Mouse (Mus musculus) heart, embryonic 16.5 days (tissue): ENCODE results near the gene Arl8b. TPM values are rescaled to one million over a fixed set of nuclear protein-coding genes. Genes with fewer than 3 reads are reported as not detected.
A peak's percentile ranks its signal among the peaks of the same experiment; 100 is the strongest.

Experiments used
- ATAC-seq: fragments of 200-750 bp; cut with Nextera tagmentation; replicated peaks from 2 replicates; pipeline ENCODE4 v1.8.0; 2017; ENCODE audit warnings: moderate number of reproducible peaks; ENCODE audit not compliant: insufficient read depth, low FRiP score; ENCODE audit errors: extremely low read depth
- H3K27ac ChIP-seq: fragments of 300-500 bp; sonication (generic); 2 replicates; pipeline ENCODE4 v1.5.1; 2014; ENCODE audit warnings: mild to moderate bottlenecking, low read length, control low read depth, moderate library complexity
- H3K27me3 ChIP-seq: fragments of 300-500 bp; sonication (generic); 2 replicates; pipeline ENCODE4 v1.6.1; 2014; ENCODE audit warnings: low read length, mixed read lengths; ENCODE audit not compliant: control insufficient read depth, insufficient read depth
- H3K36me3 ChIP-seq: fragments of 300-500 bp; sonication (generic); 2 replicates; pipeline ENCODE4 v1.6.1; 2014; ENCODE audit not compliant: control insufficient read depth, insufficient read depth
- H3K4me1 ChIP-seq: fragments of 300-500 bp; sonication (generic); 2 replicates; pipeline ENCODE4 v1.6.1; 2014; ENCODE audit warnings: low read length, mixed read lengths; ENCODE audit not compliant: control insufficient read depth, insufficient read depth
- H3K4me2 ChIP-seq: fragments of 300-500 bp; sonication (generic); 2 replicates; pipeline ENCODE4 v1.6.1; 2014; ENCODE audit warnings: low read depth, mild to moderate bottlenecking, control low read depth, low read length
- H3K4me3 ChIP-seq: fragments of 300-500 bp; sonication (generic); 2 replicates; pipeline ENCODE4 v1.5.1; 2014; ENCODE audit warnings: mild to moderate bottlenecking, control low read depth, low read length
- H3K9ac ChIP-seq: fragments of 300-500 bp; sonication (generic); 2 replicates; pipeline ENCODE4 v1.6.1; 2014; ENCODE audit warnings: low read length, control low read depth
- H3K9me3 ChIP-seq: fragments of 300-500 bp; sonication (generic); replicated peaks from 2 replicates; pipeline ENCODE4 v1.6.1; 2016; ENCODE audit warnings: low read length; ENCODE audit not compliant: control insufficient read depth
- WGBS: fragments of 180-500 bp; shearing (Covaris S2); extraction: QIAGEN DNeasy Blood & Tissue Kit; methylation state at CpG from one replicate; pipeline ENCODE4 v1.1.7; 2014; 5-methylcytosine and 5-hydroxymethylcytosine counted together
- polyA plus RNA-seq: library from polyadenylated mRNA; unstranded; fragments of >200 nt; fragmentation: Nextera tagmentation; extraction: Ambion mirVana; gene quantifications from 2 replicates; pipeline ENCODE4 v1.2.1, GENCODE M21; 2015

Arl8b gene
- 65.3 and 72.5 TPM in 2 replicates for polyA plus RNA-seq

DNA sequence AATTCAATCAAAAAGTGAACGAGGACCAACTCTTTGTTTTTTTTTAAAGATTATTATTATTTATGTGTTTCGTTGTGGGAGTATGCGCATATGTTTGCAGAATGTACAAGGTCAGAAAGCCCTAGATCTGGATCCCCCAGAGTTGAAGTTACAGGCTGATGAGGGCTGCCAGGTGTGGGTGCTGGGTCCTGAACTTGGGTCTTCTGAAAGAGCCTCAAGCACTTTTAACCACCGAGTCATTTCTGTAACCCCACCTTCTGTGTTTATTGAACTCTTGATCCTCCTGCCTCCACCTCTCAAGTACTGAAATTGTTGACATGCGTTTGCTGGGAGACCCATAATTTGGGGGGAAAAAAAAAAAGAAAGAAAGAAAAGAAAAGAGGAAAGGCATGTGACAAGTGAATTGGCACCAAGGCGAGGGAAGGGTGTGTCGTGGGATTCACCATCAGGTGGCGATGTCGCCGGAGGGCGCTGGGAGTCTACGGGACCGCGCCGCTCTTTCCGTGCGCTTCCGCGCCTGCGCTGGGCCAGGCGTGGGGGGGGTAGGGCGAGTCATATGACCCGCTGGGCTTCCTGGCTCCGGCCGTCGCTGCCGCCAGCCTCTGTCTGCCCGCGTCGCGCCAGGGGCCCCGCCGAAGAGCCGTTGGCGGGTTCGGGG lies at the start of gene Arl8b:
Arl8b (plus strand) TSS at position 574 of the 658 bp plus-strand sequence.
- 10% methylated on average over 36 of the region's 36 CpGs for WGBS
- H3K27ac ChIP-seq: peak within 1 kb of the TSS; percentile 91
- H3K4me2 ChIP-seq: peak within 1 kb of the TSS; percentile 91
- no peaks in the 10 kb centered on the region for H3K9me3 ChIP-seq
- no peaks in the 10 kb centered on the region for H3K36me3 ChIP-seq
- peak within 1 kb of the TSS; percentile 100 for H3K4me3 ChIP-seq
- no peaks in the 10 kb centered on the region for H3K27me3 ChIP-seq
- peak; percentile 94 for ATAC-seq
- peak within 1 kb of the TSS; percentile 99 for H3K9ac ChIP-seq
- H3K4me1 ChIP-seq: peaks cover 20% of the 10 kb centered on the region

- Histone ChIP-seq H3K4me1 (no peaks in the 10 kb centered on the region), H3K4me3 (no peak overlapping the region), H3K9me3 (no peaks in the 10 kb centered on the region), H3K4me2 (no peak overlapping the region), H3K27me3 (no peaks in the 10 kb centered on the region), H3K27ac (no peak overlapping the region), H3K9ac (no peak overlapping the region), H3K36me3 (no peaks in the 10 kb centered on the region)
- ATAC-seq: 0 out of 2 replicates have a peak, but pooled peaks have one; percentile 18
- whole genome bisulfite sequencing: 53% methylated on average over 9 of the region's 9 CpGs
These were observed 46.8 kb upstream of the Arl8b start for GRCm38 (mm10) chr6:108735910-108736750.

GRCm38 (mm10) chr6:108738463-108739203 lies 44.3 kb upstream of the Arl8b start:
- H3K9ac ChIP-seq: no peak overlapping the region
- no peaks in the 10 kb centered on the region for H3K4me1 ChIP-seq
- H3K4me3 ChIP-seq: no peak overlapping the region
- H3K9me3 ChIP-seq: no peaks in the 10 kb centered on the region
- H3K27me3 ChIP-seq: no peaks in the 10 kb centered on the region
- WGBS: 67% methylated on average over 9 of the region's 9 CpGs
- H3K36me3 ChIP-seq: no peaks in the 10 kb centered on the region
- no peak; the same call in 1 of the 2 replicates for ATAC-seq
- H3K4me2 ChIP-seq: no peak overlapping the region
- no peak overlapping the region for H3K27ac ChIP-seq

DNA sequence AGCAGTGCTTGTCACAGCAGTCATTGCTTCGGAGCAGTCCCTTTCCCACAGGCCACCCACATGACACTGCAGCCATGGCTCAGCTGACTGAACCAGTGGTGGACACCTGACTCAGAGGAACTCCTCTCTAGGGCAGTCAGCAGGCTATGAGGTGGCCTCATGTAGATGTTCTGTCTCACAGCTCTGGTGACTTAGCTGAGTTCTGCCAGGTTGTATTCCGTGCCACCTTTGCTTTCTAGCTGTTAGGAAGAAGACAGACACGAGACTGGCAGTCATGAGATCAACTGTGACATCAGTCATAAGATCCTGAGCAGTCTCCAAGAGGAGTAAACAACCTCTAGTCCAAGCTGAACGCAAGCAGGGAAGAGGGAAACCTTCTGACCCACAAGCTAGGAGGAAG lies 42.3 kb upstream of the Arl8b start:
- H3K4me3 ChIP-seq: no peak overlapping the region
- WGBS: 67% methylated on average over 4 of the region's 4 CpGs
- no peaks in the 10 kb centered on the region for H3K4me1 ChIP-seq
- H3K36me3 ChIP-seq: no peaks in the 10 kb centered on the region
- no peaks in the 10 kb centered on the region for H3K9me3 ChIP-seq
- ATAC-seq: no peak
- no peaks in the 10 kb centered on the region for H3K27me3 ChIP-seq
- H3K9ac ChIP-seq: no peak overlapping the region
- H3K27ac ChIP-seq: no peak overlapping the region
- H3K4me2 ChIP-seq: no peak overlapping the region

- ATAC-seq: no peak
- WGBS: 66% methylated on average over 5 of the region's 5 CpGs
- Histone ChIP-seq H3K36me3 (no peaks in the 10 kb centered on the region), H3K4me1 (no peaks in the 10 kb centered on the region), H3K4me3 (no peak overlapping the region), H3K27ac (no peak overlapping the region), H3K9me3 (no peaks in the 10 kb centered on the region), H3K4me2 (no peak overlapping the region), H3K9ac (no peak overlapping the region), H3K27me3 (no peaks in the 10 kb centered on the region)
These were observed 39.2 kb upstream of the Arl8b start for GRCm38 (mm10) chr6:108743730-108744129.

DNA sequence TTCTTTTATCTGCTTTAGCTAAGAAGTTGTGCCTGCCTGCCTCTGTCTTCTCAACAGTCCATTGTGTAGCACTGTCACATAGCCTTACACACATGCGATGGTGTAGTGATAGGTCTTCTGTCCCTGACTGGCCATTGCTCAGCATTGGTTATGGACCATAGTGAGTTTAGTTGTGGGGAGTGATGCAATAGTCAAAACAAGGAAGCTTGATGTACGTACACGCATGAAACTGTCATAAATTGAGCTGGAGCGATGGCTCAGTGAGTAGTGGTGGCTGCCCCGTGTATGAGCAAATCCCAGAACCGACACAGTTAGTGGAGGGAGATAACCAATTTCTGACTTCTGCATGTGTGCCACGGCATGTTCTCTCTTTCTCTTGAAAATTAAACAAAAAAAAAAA lies 31.6 kb upstream of the Arl8b start:
- Histone ChIP-seq H3K27ac (no peak overlapping the region), H3K4me2 (no peak overlapping the region), H3K4me3 (no peak overlapping the region), H3K36me3 (no peaks in the 10 kb centered on the region), H3K9me3 (no peaks in the 10 kb centered on the region), H3K4me1 (no peaks in the 10 kb centered on the region), H3K9ac (no peak overlapping the region), H3K27me3 (no peaks in the 10 kb centered on the region)
- ATAC-seq: no peak
- WGBS: 82% methylated on average over 7 of the region's 7 CpGs

- no peak for ATAC-seq
- no peak overlapping the region for H3K27ac ChIP-seq
- 47% methylated on average over 5 of the region's 5 CpGs for WGBS
These were observed 30.5 kb upstream of the Arl8b start for GRCm38 (mm10) chr6:108752395-108752794.

GRCm38 (mm10) chr6:108753536-108753935 lies 29.4 kb upstream of the Arl8b start:
- no peak for ATAC-seq
- no peaks in the 10 kb centered on the region for H3K4me1 ChIP-seq
- no peak overlapping the region for H3K9ac ChIP-seq
- H3K27me3 ChIP-seq: no peaks in the 10 kb centered on the region
- no peak overlapping the region for H3K4me3 ChIP-seq
- no peaks in the 10 kb centered on the region for H3K36me3 ChIP-seq
- no peak overlapping the region for H3K4me2 ChIP-seq
- H3K27ac ChIP-seq: no peak overlapping the region
- H3K9me3 ChIP-seq: no peaks in the 10 kb centered on the region
- WGBS: 86% methylated on average over 1 of the region's 1 CpGs

More at GRCm38 (mm10) chr6:108752395-108752794, 30.5 kb upstream of the Arl8b start:
- no peak overlapping the region for H3K4me2 ChIP-seq
- no peaks in the 10 kb centered on the region for H3K36me3 ChIP-seq
- H3K9me3 ChIP-seq: no peaks in the 10 kb centered on the region
- no peaks in the 10 kb centered on the region for H3K27me3 ChIP-seq
- no peak overlapping the region for H3K4me3 ChIP-seq
- H3K9ac ChIP-seq: no peak overlapping the region
- H3K4me1 ChIP-seq: no peaks in the 10 kb centered on the region
